Mouse (Mus musculus): ENCODE measurements around the gene Csad.

DNA sequence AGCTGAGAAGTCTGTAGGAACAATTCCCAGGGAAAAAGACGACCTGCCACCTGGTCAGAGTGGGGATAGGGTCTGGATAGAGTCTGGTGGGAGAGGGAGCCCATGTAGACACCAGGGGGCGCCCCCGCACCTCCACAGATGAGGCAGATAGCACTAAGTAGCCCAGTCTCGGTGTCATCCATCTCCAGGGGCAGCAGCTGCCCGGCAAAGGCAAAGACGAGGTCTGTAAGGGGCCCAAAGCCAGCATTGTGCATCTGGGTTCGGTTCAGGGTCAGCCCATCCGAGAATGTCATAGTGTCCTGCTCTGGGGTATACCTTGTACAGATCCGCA, 34.7 kb upstream of the Csad start:
- no peak for TF ChIP-seq ZNF384 (IDR thresholded peaks at IDR 0.05; ENCODE audit: low read depth, low read length)
- TF ChIP-seq HCFC1 (IDR thresholded peaks at IDR 0.05; ENCODE audit: borderline replicate concordance, insufficient read depth, low read length) = no peak
- TF ChIP-seq ZC3H11A (IDR thresholded peaks at IDR 0.05; ENCODE audit: borderline replicate concordance, low read depth, low read length) = peak; percentile 75; the same call in 1 of the 2 replicates
- TF ChIP-seq CHD2 (IDR thresholded peaks at IDR 0.05; ENCODE audit: low read depth, low read length) = no peak
- TF ChIP-seq MAFK (IDR thresholded peaks at IDR 0.05; ENCODE audit: insufficient read depth, low read depth, low read length) = no peak

Data from ES-E14 (cell line).